ENCODE assay signal across 8 mouse cellular contexts in the genomic region with DNA sequence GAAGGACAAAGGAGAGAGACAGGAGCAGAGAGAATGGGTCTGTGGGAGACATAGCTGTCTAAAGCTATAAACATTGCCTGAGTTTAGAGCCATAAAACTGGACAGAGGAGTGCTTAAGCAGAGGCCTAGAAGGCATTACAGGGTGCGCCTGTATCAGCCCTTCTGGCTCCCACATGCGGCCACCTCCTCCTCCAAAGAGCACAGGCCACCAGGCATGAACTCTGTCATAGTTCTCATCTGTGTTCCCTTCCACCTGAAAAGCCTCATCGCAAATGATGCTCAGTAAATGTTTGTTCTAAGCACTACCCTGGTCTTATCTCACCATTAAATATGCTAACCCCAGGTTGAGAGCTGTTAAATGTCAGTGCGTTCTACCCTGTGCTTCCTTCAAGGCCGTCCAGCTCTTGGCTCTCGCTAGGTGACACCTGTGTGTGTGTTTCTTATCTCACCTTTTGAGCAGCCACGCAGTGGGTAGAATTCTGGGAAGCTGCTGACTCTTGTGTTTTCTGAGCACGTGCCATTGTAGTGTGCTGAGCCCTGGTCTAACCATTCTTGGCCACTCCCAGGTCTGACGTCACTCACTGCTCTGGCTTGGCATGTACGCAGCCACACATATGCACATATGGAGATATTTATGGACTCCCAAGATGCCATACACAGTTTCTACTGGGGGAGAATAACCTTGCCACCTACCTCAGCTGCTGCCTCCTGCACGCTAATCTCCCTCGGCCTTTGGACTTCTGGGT. TPM values are rescaled to one million over a fixed set of nuclear protein-coding genes. Genes with fewer than 3 reads are reported as not detected.
DNase-seq lines count a peak whose midpoint lies in the region; ATAC-seq lines count a peak whose summit lies in the region.

No protein-coding gene starts in this region.

- 52% methylated on average over 12 of the region's 12 CpGs for WGBS in heart, embryonic 15.5 days
- WGBS in embryonic facial prominence, embryonic 10.5 days, result 87% methylated on average over 12 of the region's 12 CpGs
- 63% methylated on average over 12 of the region's 12 CpGs for WGBS in limb, embryonic 13.5 days

- H3K36me3 ChIP-seq in heart, embryonic 15.5 days, result no peaks in the 10 kb centered on the region
- peaks cover 28% of the 10 kb centered on the region for H3K36me3 ChIP-seq in embryonic facial prominence, embryonic 10.5 days (replicated peaks)
- peaks cover 34% of the 10 kb centered on the region for H3K36me3 ChIP-seq in limb, embryonic 13.5 days

- 0 out of 2 replicates have a peak overlapping the region, but pooled peaks have one; percentile 2 for H3K4me2 ChIP-seq in heart, embryonic 15.5 days
- no peak overlapping the region for H3K4me2 ChIP-seq in limb, embryonic 13.5 days (replicated peaks)

- no peaks in the 10 kb centered on the region for H3K9me3 ChIP-seq in heart, embryonic 15.5 days (replicated peaks)
- no peaks in the 10 kb centered on the region for H3K9me3 ChIP-seq in embryonic facial prominence, embryonic 10.5 days
- no peaks in the 10 kb centered on the region for H3K9me3 ChIP-seq in limb, embryonic 13.5 days

- intact Hi-C loops in heart, postnatal 14 days (cut with DNase I), result loop anchor here (5.0 kb wide), 1 partner anchor 36 kb away; a partner anchor contains a TSS
- intact Hi-C loops in gastrocnemius, postnatal 14 days (cut with DNase I; ENCODE audit: low total_unique reads), result no loop called here

- ATAC-seq in heart, embryonic 15.5 days (replicated peaks; ENCODE audit: insufficient number of reproducible peaks, insufficient read depth, low FRiP score, low read depth), result peak; percentile 59
- ATAC-seq in limb, embryonic 13.5 days (ENCODE audit: low FRiP score, low read depth), result peak; percentile 80
- peak; percentile 16; the same call in 1 of the 2 replicates for ATAC-seq in neutrophil, adult 5-6 weeks (ENCODE audit: extremely low read depth, insufficient number of reproducible peaks, low FRiP score, poor library complexity, severe bottlenecking)

- DNase-seq in heart, postnatal 14 days, result no peak
- DNase-seq in embryonic facial prominence, embryonic 10.5 days (ENCODE audit: low spot score), result no peak
- no peak for DNase-seq in adrenal gland, postnatal 25 days
- no peak for DNase-seq in kidney, postnatal 14 days
- no peak for DNase-seq in gastrocnemius, postnatal 14 days

- peaks cover 67% of the 10 kb centered on the region for H3K4me1 ChIP-seq in heart, embryonic 15.5 days (replicated peaks)
- peaks cover 49% of the 10 kb centered on the region for H3K4me1 ChIP-seq in embryonic facial prominence, embryonic 10.5 days
- peaks cover 53% of the 10 kb centered on the region for H3K4me1 ChIP-seq in limb, embryonic 13.5 days

- H3K27ac ChIP-seq in heart, embryonic 15.5 days, result peak overlapping the region; percentile 48
- H3K27ac ChIP-seq in embryonic facial prominence, embryonic 10.5 days (replicated peaks), result peak overlapping the region; percentile 37; the same call in 1 of the 2 replicates
- peak overlapping the region; percentile 28; the same call in 1 of the 2 replicates for H3K27ac ChIP-seq in limb, embryonic 13.5 days

- H3K27me3 ChIP-seq in heart, embryonic 15.5 days, result no peaks in the 10 kb centered on the region
- no peaks in the 10 kb centered on the region for H3K27me3 ChIP-seq in embryonic facial prominence, embryonic 10.5 days (replicated peaks; ENCODE audit: low read depth, poor library complexity, severe bottlenecking)
- no peaks in the 10 kb centered on the region for H3K27me3 ChIP-seq in limb, embryonic 13.5 days

- H3K4me3 ChIP-seq in heart, embryonic 15.5 days, result no peak overlapping the region
- no peak overlapping the region for H3K4me3 ChIP-seq in embryonic facial prominence, embryonic 10.5 days
- no peak overlapping the region for H3K4me3 ChIP-seq in limb, embryonic 13.5 days

- no peak overlapping the region for H3K9ac ChIP-seq in heart, embryonic 15.5 days
- H3K9ac ChIP-seq in limb, embryonic 13.5 days, result no peak overlapping the region

RNA-seq across cellular contexts. Expression of a gene that starts 37.4 kb away (rescaled TPM):
- 122 and 123 TPM in 2 replicates for polyA plus RNA-seq in heart, embryonic 15.5 days (2015; fragmentation: Nextera tagmentation; extraction: Ambion mirVana)
- total RNA-seq in heart, postnatal 14 days (2021), result 100 to 1,000 TPM; 237 to 252 TPM
- polyA plus RNA-seq in embryonic facial prominence, embryonic 10.5 days (2016; fragmentation: Nextera tagmentation; extraction: Ambion mirVana), result 42.8 and 54.1 TPM in 2 replicates
- 127 TPM in 2 replicates for polyA plus RNA-seq in limb, embryonic 13.5 days (2015; fragmentation: Nextera tagmentation; extraction: Ambion mirVana)
- total RNA-seq in neutrophil, adult 5-6 weeks (2017), result 132 and 153 TPM in 2 replicates
- 202 and 226 TPM in 2 replicates for total RNA-seq in adrenal gland, postnatal 25 days (2021)
- 100 to 1,000 TPM; 232 to 277 TPM for total RNA-seq in gastrocnemius, postnatal 14 days (2021)

Comparison
In these comparisons a context has a peak if more than half of its experiments do, and no peak if none do; other contexts are left out.
1. ATAC-seq: peak in every context shown above with its lines; median percentile 80 in limb, embryonic 13.5 days; 59 in heart, embryonic 15.5 days; 16 in neutrophil, adult 5-6 weeks.